Mouse (Mus musculus) myocyte (in vitro differentiated cells): ENCODE data around the gene Cfap126. TPM values are rescaled to one million over a fixed set of nuclear protein-coding genes. Genes with fewer than 3 reads are reported as not detected.

Experiments
- H3K27me3 ChIP-seq: one replicate; pipeline ENCODE4 v1.6.1; 2011; ENCODE audit not compliant: control insufficient read depth, insufficient read depth, insufficient read length
- H3K36me3 ChIP-seq: one replicate; pipeline ENCODE4 v1.6.1; 2011; ENCODE audit not compliant: control insufficient read depth, insufficient read depth
- H3K4me2 ChIP-seq: one replicate; pipeline ENCODE4 v1.6.1; 2011; ENCODE audit warnings: low read depth, control low read depth
- H3K4me3 ChIP-seq: one replicate; pipeline ENCODE4 v1.5.1; 2011; ENCODE audit warnings: mild to moderate bottlenecking, control low read depth, moderate library complexity
- H3K79me2 ChIP-seq: one replicate; pipeline ENCODE4 v1.6.1; 2011; ENCODE audit not compliant: control insufficient read depth, insufficient read depth
- H3ac ChIP-seq: one replicate; pipeline ENCODE4 v1.6.1; 2011; ENCODE audit not compliant: control insufficient read depth, insufficient read length
- CEBPB ChIP-seq: IDR thresholded peaks from 2 replicates; pipeline ENCODE4 v1.6.1; 2011; ENCODE audit warnings: mild to moderate bottlenecking, moderate library complexity; ENCODE audit not compliant: poor library complexity, insufficient read depth, severe bottlenecking
- E2F4 ChIP-seq: IDR thresholded peaks from one replicate; pipeline ENCODE4 v1.6.1; 2011; ENCODE audit warnings: mild to moderate bottlenecking, control low read depth, moderate library complexity; ENCODE audit not compliant: insufficient read depth
- MAX ChIP-seq: IDR thresholded peaks from one replicate; pipeline ENCODE4 v1.6.1; 2011; ENCODE audit warnings: low read depth, mild to moderate bottlenecking, control low read depth
- MYOD1 ChIP-seq, 3 experiments: IDR thresholded peaks; one replicate each; pipeline ENCODE4 v1.6.1; 2011; ENCODE audit warnings: control low read depth in 2 of 3, low read depth in 2 of 3, mild to moderate bottlenecking in 2 of 3, moderate library complexity in 1 of 3; ENCODE audit not compliant: insufficient read length in 2 of 3, control insufficient read depth in 1 of 3
- MYOG ChIP-seq, 3 experiments: IDR thresholded peaks; one replicate each; pipeline ENCODE4 v1.6.1; 2011; ENCODE audit warnings: control low read depth in 2 of 3, low read depth in 2 of 3, mild to moderate bottlenecking in 2 of 3; ENCODE audit not compliant: insufficient read length in 2 of 3, control insufficient read depth in 1 of 3, insufficient read depth in 1 of 3
- POLR2A ChIP-seq: IDR thresholded peaks from one replicate; pipeline ENCODE4 v1.6.1; 2011; ENCODE audit warnings: low read depth, mild to moderate bottlenecking, control low read depth, moderate library complexity; ENCODE audit not compliant: insufficient read length
- POLR2AphosphoS2 ChIP-seq: IDR thresholded peaks from one replicate; pipeline ENCODE4 v1.6.1; 2011; ENCODE audit warnings: low read depth, control low read depth; ENCODE audit not compliant: insufficient read length
- REST ChIP-seq: IDR thresholded peaks from one replicate; pipeline ENCODE4 v1.6.1; 2011; ENCODE audit warnings: mild to moderate bottlenecking, control low read depth, moderate library complexity; ENCODE audit not compliant: insufficient read depth, insufficient read length
- SRF ChIP-seq: IDR thresholded peaks from one replicate; pipeline ENCODE4 v1.6.1; 2011; ENCODE audit warnings: low read depth; ENCODE audit not compliant: control insufficient read depth, insufficient read length
- TCF12 ChIP-seq: IDR thresholded peaks from one replicate; pipeline ENCODE4 v1.6.1; 2011; ENCODE audit warnings: mild to moderate bottlenecking, control low read depth; ENCODE audit not compliant: poor library complexity, insufficient read depth, severe bottlenecking
- TCF3 ChIP-seq: IDR thresholded peaks from one replicate; pipeline ENCODE4 v1.6.1; 2011; ENCODE audit warnings: low read depth, control low read depth; ENCODE audit not compliant: insufficient read length
- USF1 ChIP-seq: IDR thresholded peaks from one replicate; pipeline ENCODE4 v1.6.1; 2011; ENCODE audit warnings: low read depth, mild to moderate bottlenecking, control low read depth, moderate library complexity
- polyA plus RNA-seq: library from polyadenylated mRNA; unstranded; fragments of >200 nt; fragmentation: generic; extraction: Trizol; gene quantifications from one replicate; pipeline ENCODE4 v1.2.1, GENCODE M21; 2012; ENCODE audit warnings: missing spikeins

Cfap126 gene
- polyA plus RNA-seq, 1 experiment, result 2.2 TPM

- Histone ChIP-seq H3K79me2 (no peaks in the 10 kb centered on the region), H3K36me3 (no peaks in the 10 kb centered on the region), H3K27me3 (no peaks in the 10 kb centered on the region), H3K4me3 (no peak overlapping the region), H3ac (no peak overlapping the region), H3K4me2 (no peak overlapping the region)
- TF ChIP-seq MAX (no peak), E2F4 (no peak), TCF12 (no peak), USF1 (no peak), SRF (no peak), POLR2AphosphoS2 (no peak), CEBPB (no peak), REST (no peak)
Observed at GRCm38 (mm10) chr1:171089891-171090290, 23.8 kb upstream of the Cfap126 start.

GRCm38 (mm10) chr1:171090761-171091160 lies 23.0 kb upstream of the Cfap126 start:
- Histone ChIP-seq H3K79me2 (no peaks in the 10 kb centered on the region), H3K27me3 (no peaks in the 10 kb centered on the region), H3K36me3 (no peaks in the 10 kb centered on the region), H3K4me2 (no peak overlapping the region), H3ac (no peak overlapping the region), H3K4me3 (no peak overlapping the region)
- TF ChIP-seq USF1 (no peak), MYOG (IDR thresholded peaks at IDR 0.05; ENCODE audit: control insufficient read depth in 1 of 3, insufficient read depth in 1 of 3, insufficient read length in 2 of 3, low read depth in 2 of 3) (no peak), REST (no peak), E2F4 (no peak), TCF3 (no peak), MAX (no peak), POLR2A (no peak), CEBPB (no peak), SRF (no peak), MYOD1 (IDR thresholded peaks at IDR 0.05; ENCODE audit: control insufficient read depth in 1 of 3, insufficient read length in 2 of 3, low read depth in 2 of 3) (no peak), POLR2AphosphoS2 (no peak), TCF12 (no peak)

DNA sequence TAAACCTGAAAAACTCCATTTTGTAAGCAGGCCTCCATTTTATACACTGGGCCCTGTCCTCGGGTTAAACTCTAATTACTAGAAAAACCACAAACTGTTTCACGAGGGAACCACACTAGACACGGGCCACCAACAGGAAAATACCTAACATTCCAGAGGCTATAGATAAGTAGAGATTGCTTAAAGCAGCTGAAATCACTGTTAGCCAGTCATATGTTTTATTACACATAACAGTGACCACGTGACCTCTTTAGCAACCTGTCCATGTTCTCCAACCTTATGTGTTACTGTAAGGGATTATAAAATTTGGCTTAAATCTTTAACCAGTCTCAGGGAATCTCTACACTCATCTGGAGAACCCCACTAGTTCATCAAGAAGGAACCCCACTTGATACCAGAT lies 19.3 kb upstream of the Cfap126 start:
- TF ChIP-seq SRF (no peak), USF1 (peak; percentile 65)
- no peak overlapping the region for H3K4me3 ChIP-seq
- H3K27me3 ChIP-seq, result no peaks in the 10 kb centered on the region
- H3K36me3 ChIP-seq, result no peaks in the 10 kb centered on the region
- no peaks in the 10 kb centered on the region for H3K79me2 ChIP-seq
- no peak overlapping the region for H3K4me2 ChIP-seq
- no peak overlapping the region for H3ac ChIP-seq

GRCm38 (mm10) chr1:171096110-171096964 lies 17.4 kb upstream of the Cfap126 start:
- no peak overlapping the region for H3ac ChIP-seq
- H3K79me2 ChIP-seq, result no peaks in the 10 kb centered on the region
- no peak for TF ChIP-seq MAX
- TF ChIP-seq MYOG (IDR thresholded peaks at IDR 0.05; ENCODE audit: control insufficient read depth in 1 of 3, insufficient read depth in 1 of 3, insufficient read length in 2 of 3, low read depth in 2 of 3), result no peak
- TF ChIP-seq MYOD1 (IDR thresholded peaks at IDR 0.05; ENCODE audit: control insufficient read depth in 1 of 3, insufficient read length in 2 of 3, low read depth in 2 of 3), result no peak
- no peak for TF ChIP-seq TCF12
- TF ChIP-seq USF1, result no peak
- no peak overlapping the region for H3K4me3 ChIP-seq
- no peaks in the 10 kb centered on the region for H3K27me3 ChIP-seq
- H3K36me3 ChIP-seq, result no peaks in the 10 kb centered on the region
- H3K4me2 ChIP-seq, result no peak overlapping the region

DNA sequence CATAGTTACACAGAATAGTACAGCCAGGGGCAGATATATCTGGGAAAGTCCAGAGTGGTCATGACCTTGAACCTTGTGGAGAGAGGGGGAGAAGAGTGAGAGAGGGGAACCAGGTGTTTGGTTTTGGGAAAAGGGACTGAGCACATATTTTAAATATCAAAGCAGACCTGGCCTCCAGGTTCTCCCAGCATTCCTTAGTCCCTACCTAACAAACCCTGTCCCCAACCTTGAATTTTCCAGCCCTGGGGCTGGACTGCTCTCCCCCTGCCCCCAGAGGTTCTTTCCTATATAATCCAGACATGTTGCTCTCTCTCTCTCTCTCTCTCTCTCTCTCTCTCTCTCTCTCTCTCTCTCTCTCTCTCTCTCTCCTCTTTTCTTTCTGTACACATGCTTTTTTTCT lies 16.6 kb upstream of the Cfap126 start:
- Histone ChIP-seq H3K4me3 (no peak overlapping the region), H3K27me3 (no peaks in the 10 kb centered on the region), H3K79me2 (no peaks in the 10 kb centered on the region), H3K36me3 (no peaks in the 10 kb centered on the region), H3ac (no peak overlapping the region), H3K4me2 (no peak overlapping the region)
- TF ChIP-seq E2F4 (no peak), MAX (no peak), SRF (no peak), MYOD1 (IDR thresholded peaks at IDR 0.05; ENCODE audit: control insufficient read depth in 1 of 3, insufficient read length in 2 of 3, low read depth in 2 of 3) (no peak), POLR2AphosphoS2 (no peak), POLR2A (no peak), CEBPB (no peak), MYOG (IDR thresholded peaks at IDR 0.05; ENCODE audit: control insufficient read depth in 1 of 3, insufficient read depth in 1 of 3, insufficient read length in 2 of 3, low read depth in 2 of 3) (no peak), REST (no peak), USF1 (no peak), TCF3 (no peak), TCF12 (no peak)
